Mouse (Mus musculus): ENCODE data around the gene Usp6nl. TPM values are rescaled to one million over a fixed set of nuclear protein-coding genes. Genes with fewer than 3 reads are reported as not detected.

Usp6nl gene
- 8.7 and 9.5 TPM in 2 replicates for polyA plus RNA-seq (2015; fragmentation: Nextera tagmentation; extraction: Ambion mirVana)

DNA sequence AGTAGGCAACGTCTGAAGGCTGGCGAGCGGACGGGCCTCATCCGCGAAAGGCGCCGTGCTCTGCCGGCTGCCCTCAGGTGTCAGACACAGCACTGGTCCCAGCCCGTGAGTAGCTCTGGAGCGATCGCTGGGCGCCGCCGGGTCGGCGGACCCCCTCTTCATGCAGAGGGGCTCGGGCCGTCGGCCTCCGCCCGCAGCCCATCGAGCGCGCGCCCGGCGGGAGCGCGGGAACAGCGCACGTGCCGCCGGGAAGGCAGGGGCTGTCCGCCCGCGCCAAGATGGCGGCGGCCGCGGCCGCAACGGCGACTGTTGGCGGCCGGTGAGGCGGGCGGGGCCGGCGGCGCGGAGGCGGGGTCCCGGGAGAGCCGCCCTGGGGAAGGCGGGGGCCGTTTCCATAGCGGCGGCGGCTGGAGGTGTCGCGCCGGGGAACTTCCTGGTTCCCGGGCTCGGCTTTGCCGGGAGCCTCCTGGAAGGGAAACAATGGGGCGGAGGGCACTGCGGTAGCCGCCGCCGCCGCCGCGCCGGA is at the start of gene Usp6nl:
Gene Usp6nl, plus strand, starts transcription at position 292 of the 526 bp plus-strand sequence.
- Histone ChIP-seq H3K9ac (peak within 1 kb of the TSS; percentile 88), H3K4me2 (replicated peaks) (peak within 1 kb of the TSS; percentile 69), H3K27me3 (no peaks in the 10 kb centered on the region), H3K36me3 (no peaks in the 10 kb centered on the region), H3K27ac (replicated peaks) (peak within 1 kb of the TSS; percentile 98), H3K4me3 (replicated peaks) (peak within 1 kb of the TSS; percentile 96), H3K4me1 (peaks cover 26% of the 10 kb centered on the region), H3K9me3 (replicated peaks) (no peaks in the 10 kb centered on the region)
- WGBS: under 1% methylated on average over 75 of the region's 75 CpGs
- ATAC-seq (ENCODE audit: insufficient number of reproducible peaks, low FRiP score, low TSS enrichment, low read depth): peak; percentile 87

DNA sequence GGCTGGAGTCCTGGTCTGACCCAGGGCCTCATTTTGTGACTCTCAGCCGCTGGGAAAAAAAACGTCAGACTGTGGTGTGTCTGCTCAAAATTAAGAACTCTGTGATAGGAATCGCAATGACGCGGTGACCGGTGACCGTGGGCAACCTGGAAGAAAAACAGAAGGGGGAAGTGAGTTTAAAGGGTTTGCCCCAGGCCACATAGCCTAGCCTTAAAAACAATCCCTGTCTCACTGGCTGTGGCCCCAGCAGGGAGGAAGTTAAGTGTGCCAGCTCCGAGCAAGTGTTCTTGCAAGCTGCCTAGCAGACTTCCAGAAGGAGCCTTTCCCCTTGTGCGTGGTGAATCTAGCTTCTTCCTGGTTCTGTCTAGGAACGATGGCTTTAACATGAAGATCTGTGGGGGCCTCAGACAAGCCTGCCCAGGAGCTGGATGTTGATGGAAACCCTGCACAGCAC is 49.0 kb upstream of the Usp6nl start:
- Histone ChIP-seq H3K36me3 (no peaks in the 10 kb centered on the region), H3K4me2 (replicated peaks) (peak overlapping the region; percentile 4; the same call in 1 of the 2 replicates), H3K27ac (replicated peaks) (peak overlapping the region; percentile 8; the same call in 1 of the 2 replicates), H3K4me1 (no peaks in the 10 kb centered on the region; the same call in 1 of the 2 replicates), H3K27me3 (no peaks in the 10 kb centered on the region), H3K9ac (no peak overlapping the region), H3K9me3 (replicated peaks) (no peaks in the 10 kb centered on the region), H3K4me3 (replicated peaks) (no peak overlapping the region)
- ATAC-seq (ENCODE audit: insufficient number of reproducible peaks, low FRiP score, low TSS enrichment, low read depth): no peak
- 21% methylated on average over 10 of the region's 10 CpGs for WGBS

DNA sequence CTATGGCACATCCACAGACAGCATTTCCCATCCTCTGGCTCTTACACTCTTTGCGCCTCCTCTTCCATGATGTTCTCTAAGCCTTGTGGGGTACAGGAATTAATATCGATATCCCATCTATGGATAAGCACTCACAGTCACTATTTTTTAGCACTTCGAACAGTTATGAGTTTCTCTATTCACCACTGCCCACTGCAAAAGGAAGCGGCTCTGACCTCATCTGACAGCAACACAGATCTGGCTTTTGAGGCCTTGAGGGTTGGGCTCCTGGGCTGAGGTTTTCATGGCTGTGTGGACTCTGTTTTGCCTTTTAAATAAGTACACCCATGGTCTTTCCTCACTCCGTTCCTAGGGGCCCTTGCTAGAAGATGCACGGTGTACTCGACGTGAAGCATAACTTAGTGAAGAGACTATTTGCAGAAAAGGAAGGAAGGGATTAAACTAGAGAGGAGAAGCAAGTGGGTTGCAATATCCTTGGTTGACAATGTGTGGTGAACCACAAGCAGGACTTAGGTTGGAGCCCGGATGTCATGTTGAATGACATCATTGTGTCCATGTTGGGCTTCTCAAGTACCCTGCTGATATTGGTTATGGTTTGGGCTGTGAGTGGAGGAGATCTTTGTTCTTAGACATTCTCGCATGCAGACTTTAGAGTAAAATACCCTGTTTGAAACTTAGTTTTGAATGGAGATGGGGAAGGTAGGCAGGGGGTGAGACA is 43.5 kb upstream of the Usp6nl start:
- Histone ChIP-seq H3K27ac (replicated peaks) (no peak overlapping the region), H3K4me2 (replicated peaks) (no peak overlapping the region), H3K4me3 (replicated peaks) (no peak overlapping the region), H3K9ac (no peak overlapping the region), H3K9me3 (replicated peaks) (no peaks in the 10 kb centered on the region), H3K4me1 (peaks cover 5% of the 10 kb centered on the region; the same call in 1 of the 2 replicates), H3K27me3 (no peaks in the 10 kb centered on the region), H3K36me3 (no peaks in the 10 kb centered on the region)
- WGBS: 87% methylated on average over 10 of the region's 10 CpGs
- ATAC-seq (ENCODE audit: insufficient number of reproducible peaks, low FRiP score, low TSS enrichment, low read depth): no peak

DNA sequence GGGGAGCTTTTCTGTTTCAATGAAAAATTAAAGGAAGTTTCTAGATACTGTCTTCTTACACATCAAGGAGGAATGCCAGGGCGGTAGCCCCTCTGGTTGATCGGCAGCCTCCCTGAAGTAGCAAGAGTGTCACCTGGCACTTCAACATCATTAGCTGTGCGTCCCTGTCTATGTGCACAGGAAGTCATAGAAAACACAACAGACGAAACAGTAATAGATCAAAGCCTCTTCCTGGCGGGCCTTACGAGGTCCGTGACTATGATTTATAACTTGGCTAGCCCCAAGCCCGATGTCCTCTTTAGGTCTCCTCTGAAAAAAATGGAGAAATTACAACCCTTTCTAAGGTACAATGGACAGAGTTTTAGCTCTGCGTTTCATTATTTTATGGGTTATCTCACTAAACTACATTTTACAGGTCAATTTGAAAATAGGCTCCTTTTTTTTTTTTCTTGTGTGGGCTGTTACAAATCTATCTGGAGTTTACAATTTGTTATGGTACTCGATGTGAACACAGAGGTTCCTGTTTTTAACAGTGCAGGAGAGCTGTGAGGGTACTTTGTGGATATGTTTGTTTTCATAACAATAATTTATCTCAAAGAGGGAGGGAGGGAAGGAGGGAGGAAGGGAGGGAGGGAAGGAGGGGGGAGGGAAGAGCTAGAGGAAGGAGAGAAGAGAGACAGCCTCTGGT is 42.7 kb upstream of the Usp6nl start:
- H3K27me3 ChIP-seq: no peaks in the 10 kb centered on the region
- H3K27ac ChIP-seq (replicated peaks): no peak overlapping the region
- no peak overlapping the region for H3K9ac ChIP-seq
- no peaks in the 10 kb centered on the region for H3K36me3 ChIP-seq
- no peak for ATAC-seq (ENCODE audit: insufficient number of reproducible peaks, low FRiP score, low TSS enrichment, low read depth)
- WGBS: 62% methylated on average over 10 of the region's 10 CpGs
- H3K9me3 ChIP-seq (replicated peaks): no peaks in the 10 kb centered on the region
- H3K4me2 ChIP-seq (replicated peaks): no peak overlapping the region
- H3K4me1 ChIP-seq: peaks cover 5% of the 10 kb centered on the region; the same call in 1 of the 2 replicates
- H3K4me3 ChIP-seq (replicated peaks): no peak overlapping the region

DNA sequence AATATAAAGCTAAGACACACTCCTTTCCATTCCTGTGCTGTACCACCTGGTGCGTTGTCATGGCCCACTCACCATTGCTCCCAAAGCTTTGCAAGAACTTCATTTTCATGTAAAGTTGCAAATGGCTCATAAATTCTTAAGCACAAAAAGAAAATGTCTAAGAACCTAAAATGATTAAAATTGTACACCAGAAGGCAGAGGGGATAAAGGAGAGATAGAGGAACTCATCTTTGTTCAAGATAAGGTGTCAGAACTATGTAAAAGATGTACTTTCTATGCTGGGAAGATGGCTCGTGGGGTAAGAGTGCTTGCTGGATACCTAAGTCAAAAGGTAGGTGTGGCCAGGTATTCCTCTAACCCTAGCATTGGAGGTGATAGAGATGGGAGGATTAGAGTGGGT is 38.9 kb upstream of the Usp6nl start:
- no peak for ATAC-seq (ENCODE audit: insufficient number of reproducible peaks, low FRiP score, low TSS enrichment, low read depth)
- Histone ChIP-seq H3K36me3 (no peaks in the 10 kb centered on the region), H3K27me3 (no peaks in the 10 kb centered on the region), H3K9me3 (replicated peaks) (no peaks in the 10 kb centered on the region), H3K27ac (replicated peaks) (no peak overlapping the region), H3K4me3 (replicated peaks) (no peak overlapping the region), H3K9ac (no peak overlapping the region), H3K4me2 (replicated peaks) (no peak overlapping the region), H3K4me1 (peaks cover 5% of the 10 kb centered on the region; the same call in 1 of the 2 replicates)
- WGBS: 73% methylated on average over 2 of the region's 2 CpGs

DNA sequence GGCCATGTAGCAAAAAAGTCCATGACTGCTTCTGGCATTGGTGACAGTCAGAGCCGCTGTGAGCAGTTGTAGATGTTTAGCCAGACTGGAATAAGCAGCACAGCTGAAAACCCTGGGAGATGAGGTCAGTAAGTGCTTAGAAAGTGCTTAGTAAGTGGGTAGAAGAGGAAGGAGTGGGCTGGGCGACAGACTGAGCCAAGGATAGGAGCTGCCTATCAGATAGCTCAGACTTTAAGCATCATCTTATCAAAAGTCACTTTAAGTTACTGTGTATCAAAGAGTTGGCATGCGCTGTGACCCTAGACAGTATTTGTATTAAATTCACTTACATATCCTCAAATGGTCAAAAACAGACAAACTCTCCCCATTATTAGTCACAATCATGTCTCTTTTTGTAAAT is 37.7 kb upstream of the Usp6nl start:
- no peak for ATAC-seq (ENCODE audit: insufficient number of reproducible peaks, low FRiP score, low TSS enrichment, low read depth)

DNA sequence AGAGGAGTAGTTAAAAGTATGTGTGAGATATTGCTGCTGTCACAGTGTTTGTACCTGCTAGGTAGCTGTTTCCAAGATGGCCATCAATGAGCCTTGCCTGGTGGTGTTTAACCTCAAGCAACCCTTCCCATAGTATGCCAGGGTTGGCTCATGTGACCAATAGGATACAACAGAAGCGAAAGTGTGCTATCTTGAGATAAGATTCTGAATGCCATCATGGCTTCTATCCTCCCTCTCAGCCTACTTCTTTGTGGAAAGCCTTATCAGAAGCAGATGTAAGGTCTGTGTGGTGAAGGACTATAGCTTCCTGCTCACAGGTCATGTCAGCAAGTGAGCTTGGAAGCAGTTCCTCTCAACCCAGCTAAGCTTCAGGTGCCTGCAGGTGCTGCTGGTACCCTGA is 36.7 kb upstream of the Usp6nl start:
- H3K27ac ChIP-seq (replicated peaks): no peak overlapping the region
- no peaks in the 10 kb centered on the region for H3K9me3 ChIP-seq (replicated peaks)
- H3K27me3 ChIP-seq: no peaks in the 10 kb centered on the region
- 93% methylated on average over 1 of the region's 1 CpGs for WGBS
- H3K4me2 ChIP-seq (replicated peaks): no peak overlapping the region
- H3K9ac ChIP-seq: no peak overlapping the region
- ATAC-seq (ENCODE audit: insufficient number of reproducible peaks, low FRiP score, low TSS enrichment, low read depth): no peak
- no peak overlapping the region for H3K4me3 ChIP-seq (replicated peaks)
- peaks cover 5% of the 10 kb centered on the region; the same call in 1 of the 2 replicates for H3K4me1 ChIP-seq
- H3K36me3 ChIP-seq: no peaks in the 10 kb centered on the region

More for the DNA sequence above, 37.7 kb upstream of the Usp6nl start:
- Histone ChIP-seq H3K27ac (replicated peaks) (no peak overlapping the region), H3K9me3 (replicated peaks) (no peaks in the 10 kb centered on the region), H3K9ac (no peak overlapping the region), H3K4me2 (replicated peaks) (no peak overlapping the region), H3K4me1 (peaks cover 5% of the 10 kb centered on the region; the same call in 1 of the 2 replicates), H3K36me3 (no peaks in the 10 kb centered on the region), H3K4me3 (replicated peaks) (no peak overlapping the region), H3K27me3 (no peaks in the 10 kb centered on the region)
- 81% methylated on average over 3 of the region's 3 CpGs for WGBS

DNA sequence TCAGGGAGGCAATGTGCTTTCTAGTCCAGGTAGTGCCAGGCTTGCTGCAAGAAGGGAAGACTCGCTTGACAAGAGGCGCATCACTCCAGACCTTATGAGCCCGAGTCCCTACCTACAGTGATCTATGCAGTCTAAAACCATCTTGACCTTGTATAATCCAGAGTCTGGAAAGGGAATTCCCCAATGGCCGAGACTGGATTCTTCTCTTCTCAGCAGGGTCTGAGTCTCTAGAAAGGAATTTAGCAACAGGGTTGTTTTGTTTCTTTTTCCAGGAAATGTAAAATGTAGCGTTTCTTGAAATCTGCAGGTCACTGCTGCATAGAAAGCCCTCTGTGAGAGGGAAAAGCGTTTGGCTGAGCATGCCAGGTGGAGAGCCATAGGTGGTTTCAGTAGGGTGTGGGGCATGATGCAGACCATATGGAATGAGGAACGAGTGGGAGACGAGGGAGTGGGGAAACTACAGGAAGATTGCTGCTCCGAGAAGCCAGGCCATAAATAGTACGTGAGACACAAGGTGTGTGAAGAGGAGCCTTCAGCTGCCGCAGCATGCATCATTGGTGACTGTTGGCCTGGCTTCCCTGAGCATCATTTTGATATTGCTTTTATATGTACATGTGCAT is 28.5 kb upstream of the Usp6nl start:
- H3K4me2 ChIP-seq (replicated peaks): no peak overlapping the region
- H3K27me3 ChIP-seq: no peaks in the 10 kb centered on the region
- no peaks in the 10 kb centered on the region for H3K9me3 ChIP-seq (replicated peaks)
- H3K4me3 ChIP-seq (replicated peaks): no peak overlapping the region
- H3K36me3 ChIP-seq: no peaks in the 10 kb centered on the region
- no peak overlapping the region for H3K27ac ChIP-seq (replicated peaks)
- 67% methylated on average over 11 of the region's 11 CpGs for WGBS
- no peak for ATAC-seq (ENCODE audit: insufficient number of reproducible peaks, low FRiP score, low TSS enrichment, low read depth)
- no peaks in the 10 kb centered on the region for H3K4me1 ChIP-seq
- H3K9ac ChIP-seq: no peak overlapping the region

DNA sequence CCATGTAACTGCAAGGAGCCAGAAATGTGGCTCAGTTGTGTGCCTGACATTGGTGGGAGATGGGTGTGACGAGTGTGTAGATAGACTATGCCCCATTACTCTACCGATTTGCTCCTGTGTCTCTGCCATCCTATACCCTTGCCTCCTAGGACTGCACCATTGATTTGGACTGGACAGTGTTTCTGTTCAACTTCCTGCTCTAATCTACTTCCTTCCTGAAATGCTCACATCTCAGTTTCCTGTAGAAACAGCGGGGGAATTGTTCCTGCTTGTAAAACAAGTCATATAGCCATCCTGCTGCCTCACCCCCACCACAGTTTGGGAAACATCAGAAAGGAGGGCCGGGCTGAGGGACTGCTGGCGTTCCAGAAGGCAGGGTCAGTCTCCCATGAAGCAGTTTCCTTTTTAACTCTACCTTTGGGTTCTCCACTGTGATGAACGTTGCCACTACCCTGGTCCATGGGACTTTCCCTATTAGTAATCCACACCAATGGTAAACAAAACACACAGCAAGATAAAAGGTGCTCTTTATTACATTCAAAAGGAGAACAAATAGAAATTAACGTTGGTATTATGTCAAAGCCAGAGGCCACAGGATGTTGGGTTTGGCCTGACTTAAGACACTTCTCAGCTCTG is 27.4 kb upstream of the Usp6nl start:
- no peak overlapping the region for H3K4me3 ChIP-seq (replicated peaks)
- 57% methylated on average over 7 of the region's 7 CpGs for WGBS
- no peak overlapping the region for H3K9ac ChIP-seq
- H3K27me3 ChIP-seq: no peaks in the 10 kb centered on the region
- no peak overlapping the region for H3K4me2 ChIP-seq (replicated peaks)
- no peaks in the 10 kb centered on the region for H3K36me3 ChIP-seq
- no peaks in the 10 kb centered on the region for H3K4me1 ChIP-seq
- H3K27ac ChIP-seq (replicated peaks): no peak overlapping the region
- no peak for ATAC-seq (ENCODE audit: insufficient number of reproducible peaks, low FRiP score, low TSS enrichment, low read depth)
- H3K9me3 ChIP-seq (replicated peaks): no peaks in the 10 kb centered on the region

DNA sequence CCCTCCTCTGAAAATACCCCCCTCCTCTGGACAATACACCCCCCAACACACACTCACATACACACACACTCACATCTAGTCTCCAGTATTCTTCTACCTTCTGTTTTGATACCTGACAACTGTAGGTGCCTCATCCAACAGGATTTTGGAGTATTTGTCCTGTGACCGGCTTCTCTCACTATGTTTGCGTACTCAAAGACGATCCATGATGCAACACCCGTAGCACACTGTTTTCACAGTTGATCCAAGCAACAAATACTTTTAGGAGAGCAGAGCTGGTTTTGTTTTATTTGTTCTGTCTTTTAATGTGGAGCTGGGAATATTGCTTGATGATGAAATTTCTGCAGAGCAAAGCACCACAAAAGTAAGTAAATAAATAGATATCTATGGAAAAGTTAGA is 17.7 kb upstream of the Usp6nl start:
- Histone ChIP-seq H3K9me3 (replicated peaks) (no peaks in the 10 kb centered on the region), H3K27me3 (no peaks in the 10 kb centered on the region), H3K36me3 (no peaks in the 10 kb centered on the region), H3K9ac (no peak overlapping the region), H3K4me2 (replicated peaks) (no peak overlapping the region), H3K27ac (replicated peaks) (no peak overlapping the region), H3K4me3 (replicated peaks) (no peak overlapping the region), H3K4me1 (no peaks in the 10 kb centered on the region)
- WGBS: 85% methylated on average over 4 of the region's 4 CpGs
- no peak for ATAC-seq (ENCODE audit: insufficient number of reproducible peaks, low FRiP score, low TSS enrichment, low read depth)

DNA sequence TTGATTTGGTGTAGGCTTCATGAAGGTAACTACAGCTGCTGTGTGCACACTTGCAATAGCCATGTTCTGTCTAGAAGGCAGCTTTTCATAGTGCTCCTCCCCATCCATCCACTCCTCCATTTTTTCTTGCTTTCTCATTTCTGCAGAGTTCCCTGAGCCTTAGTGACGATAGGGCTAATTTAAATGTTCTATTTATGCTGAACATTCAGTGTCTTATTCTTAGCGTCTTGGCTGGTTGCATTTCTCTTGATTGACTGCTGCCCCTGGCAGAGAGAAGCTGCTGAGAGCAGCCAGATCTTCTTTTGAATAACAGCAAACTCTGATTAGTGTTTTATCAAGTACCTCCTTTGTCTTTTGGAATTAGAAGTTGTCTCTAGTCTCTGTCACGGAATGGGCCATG is 15.6 kb upstream of the Usp6nl start:
- WGBS: 70% methylated on average over 3 of the region's 3 CpGs
- H3K9ac ChIP-seq: no peak overlapping the region
- H3K4me2 ChIP-seq (replicated peaks): no peak overlapping the region
- no peaks in the 10 kb centered on the region for H3K36me3 ChIP-seq
- H3K27me3 ChIP-seq: no peaks in the 10 kb centered on the region
- ATAC-seq (ENCODE audit: insufficient number of reproducible peaks, low FRiP score, low TSS enrichment, low read depth): no peak
- H3K27ac ChIP-seq (replicated peaks): no peak overlapping the region
- no peaks in the 10 kb centered on the region for H3K9me3 ChIP-seq (replicated peaks)
- no peaks in the 10 kb centered on the region for H3K4me1 ChIP-seq
- H3K4me3 ChIP-seq (replicated peaks): no peak overlapping the region

All from embryonic facial prominence, embryonic 15.5 days (tissue).